Mouse (Mus musculus): ENCODE results near the gene Styxl1.

DNA sequence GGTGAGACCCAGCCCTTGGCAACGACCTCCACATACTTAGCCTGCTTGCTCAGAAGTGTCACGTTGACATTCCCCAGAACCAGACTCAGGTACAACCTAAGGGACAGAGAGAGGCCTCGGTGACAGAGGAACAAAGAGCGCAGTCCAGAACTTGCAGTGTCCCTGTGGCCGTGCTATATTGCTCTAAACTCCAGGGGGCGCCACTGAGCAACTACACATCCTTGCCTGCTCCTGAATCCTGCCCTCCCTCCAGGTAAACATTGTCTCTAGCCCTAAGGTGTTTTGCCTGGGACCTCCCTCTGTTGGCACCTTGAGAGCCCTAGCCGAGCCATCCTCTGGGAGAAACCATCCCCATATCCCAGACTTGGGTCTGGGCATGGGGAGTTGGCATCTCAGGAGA, 41.0 kb downstream of the Styxl1 start:
- peak; percentile 68 for TF ChIP-seq CTCF (IDR thresholded peaks at IDR 0.05; ENCODE audit: low read depth)
- TF ChIP-seq EP300 (optimal IDR thresholded peaks at IDR 0.05): no peak
